Mouse (Mus musculus) spleen, adult 18-20 months (tissue): ENCODE measurements around the gene Spire2.
"Not testable (repeated sequence)": the region's sequence is repeated elsewhere in the genome, so short reads cannot be mapped to it uniquely, and the experiment has no call there.

Source experiments
- DNase-seq, 2 experiments: peaks; one replicate each; pipeline ENCODE4 v3.0.0; 2022; ENCODE audit warnings: mixed read lengths in 2 of 2

Gene Spire2

GRCm38 (mm10) chr8:123384883-123385540 lies 52.5 kb downstream of the Spire2 start:
- DNase-seq = no peak

- no peak for DNase-seq
Measured at GRCm38 (mm10) chr8:123387041-123387440, 54.5 kb downstream of the Spire2 start.

- no peak for DNase-seq
Measured at GRCm38 (mm10) chr8:123387801-123388200, 55.3 kb downstream of the Spire2 start.

- no peak for DNase-seq
Measured at GRCm38 (mm10) chr8:123389026-123389425, 56.5 kb downstream of the Spire2 start.

GRCm38 (mm10) chr8:123398308-123398707 lies 65.8 kb downstream of the Spire2 start:
- DNase-seq = no peak

GRCm38 (mm10) chr8:123401936-123402335 lies 69.4 kb downstream of the Spire2 start:
- no peak for DNase-seq

- DNase-seq = no peak
Measured at GRCm38 (mm10) chr8:123402730-123403326, 70.3 kb downstream of the Spire2 start.

GRCm38 (mm10) chr8:123404521-123404920 lies 72.0 kb downstream of the Spire2 start:
- DNase-seq = no peak

- peak; percentile 21 to 66 for DNase-seq
Measured at GRCm38 (mm10) chr8:123406786-123407185, 74.3 kb downstream of the Spire2 start, which contains the start of gene Mc1r. Gene Mc1r, plus strand, starts transcription at chr8:123407107.

GRCm38 (mm10) chr8:123407612-123408011 lies 75.1 kb downstream of the Spire2 start:
- DNase-seq = no peak

GRCm38 (mm10) chr8:123408586-123409544 lies 76.4 kb downstream of the Spire2 start:
- no peak for DNase-seq

GRCm38 (mm10) chr8:123410049-123410587 lies 77.6 kb downstream of the Spire2 start:
- no peak for DNase-seq

GRCm38 (mm10) chr8:123410788-123411187 lies 78.3 kb downstream of the Spire2 start:
- DNase-seq = no peak

- peak in 1 of 2 experiments; percentile 28 for DNase-seq
Measured at GRCm38 (mm10) chr8:123411246-123411645, 78.7 kb downstream of the Spire2 start, which contains the start of gene Tubb3. Gene Tubb3, plus strand, starts transcription at chr8:123411424.

GRCm38 (mm10) chr8:123411781-123412327 lies 79.3 kb downstream of the Spire2 start:
- no peak for DNase-seq

GRCm38 (mm10) chr8:123412560-123413170 lies 80.2 kb downstream of the Spire2 start:
- DNase-seq = no peak

- no peak for DNase-seq
Measured at GRCm38 (mm10) chr8:123414255-123414654, 81.7 kb downstream of the Spire2 start.

GRCm38 (mm10) chr8:123414997-123415696 lies 82.6 kb downstream of the Spire2 start:
- not testable (repeated sequence) for DNase-seq

GRCm38 (mm10) chr8:123415967-123416943 lies 83.7 kb downstream of the Spire2 start:
- DNase-seq = no peak

- no peak for DNase-seq
Measured at GRCm38 (mm10) chr8:123416944-123417555, 84.5 kb downstream of the Spire2 start.
